Mouse (Mus musculus) spleen, adult 2 months (tissue): ENCODE data around the gene Hoxb3. TPM values are rescaled to one million over a fixed set of nuclear protein-coding genes. Genes with fewer than 3 reads are reported as not detected.

Experiments used
- DNase-seq, 2 experiments: peaks; one replicate each; pipeline versions ENCODE4 v3.0.0 to v3.0.0-alpha.2; 2012 to 2021; ENCODE audit warnings: low spot score in 2 of 2, low read depth in 1 of 2
- H3K27ac ChIP-seq: fragments of 200-500 bp; 2 replicates; pipeline ENCODE4 v1.5.1; 2012; ENCODE audit warnings: low read length, inconsistent platforms; ENCODE audit not compliant: insufficient read depth
- H3K27me3 ChIP-seq: fragments of 200-500 bp; 2 replicates; pipeline ENCODE4 v1.6.1; 2012; ENCODE audit warnings: mild to moderate bottlenecking, moderate library complexity, low read length, inconsistent platforms; ENCODE audit not compliant: control insufficient read depth, insufficient read depth
- H3K36me3 ChIP-seq: fragments of 200-500 bp; 2 replicates; pipeline ENCODE4 v1.6.1; 2012; ENCODE audit warnings: mild to moderate bottlenecking, low read length, inconsistent platforms; ENCODE audit not compliant: control insufficient read depth, insufficient read depth
- H3K4me1 ChIP-seq: fragments of 200-500 bp; 2 replicates; pipeline ENCODE4 v1.6.1; 2011; ENCODE audit warnings: inconsistent platforms; ENCODE audit not compliant: control insufficient read depth, insufficient read depth, insufficient read length
- H3K4me3 ChIP-seq: fragments of 200-500 bp; 2 replicates; pipeline ENCODE4 v1.5.1; 2011; ENCODE audit warnings: mild to moderate bottlenecking, inconsistent platforms; ENCODE audit not compliant: insufficient read depth, insufficient read length; ENCODE audit errors: extremely low read depth
- CTCF ChIP-seq: fragments of 200-500 bp; IDR thresholded peaks from 2 replicates; pipeline ENCODE4 v1.5.1; 2011; ENCODE audit warnings: mild to moderate bottlenecking, inconsistent platforms; ENCODE audit not compliant: insufficient read depth, insufficient read length, insufficient replicate concordance; ENCODE audit errors: extremely low read depth
- POLR2A ChIP-seq: fragments of 200-500 bp; IDR thresholded peaks from 2 replicates; pipeline ENCODE4 v1.6.1; 2011; ENCODE audit warnings: low read depth, low read length, inconsistent platforms
- WGBS: fragments of 180-500 bp; shearing (Covaris S2); methylation state at CpG from one replicate; pipeline ENCODE4 v1.1.7; 2018; 5-methylcytosine and 5-hydroxymethylcytosine counted together
- polyA plus RNA-seq: library from polyadenylated mRNA; depleted of rRNA; stranded (reverse); fragments of >200 nt; gene quantifications from 2 replicates; pipeline ENCODE4 v1.2.3, GENCODE M21; 2012

The Hoxb3 gene
- polyA plus RNA-seq, 1 experiment = 2.0 TPM

- Histone ChIP-seq H3K36me3 (no peaks in the 10 kb centered on the region), H3K27ac (no peak overlapping the region), H3K27me3 (peaks cover 36% of the 10 kb centered on the region), H3K4me1 (peaks cover 2% of the 10 kb centered on the region; the same call in 1 of the 2 replicates), H3K4me3 (peak overlapping the region; percentile 16; the same call in 1 of the 2 replicates)
- no peak for DNase-seq
- WGBS = 6% methylated on average over 22 of the region's 22 CpGs
- TF ChIP-seq POLR2A (no peak), CTCF (no peak)
Measured at GRCm38 (mm10) chr11:96293302-96293921, 29.7 kb upstream of the Hoxb3 start.

DNA sequence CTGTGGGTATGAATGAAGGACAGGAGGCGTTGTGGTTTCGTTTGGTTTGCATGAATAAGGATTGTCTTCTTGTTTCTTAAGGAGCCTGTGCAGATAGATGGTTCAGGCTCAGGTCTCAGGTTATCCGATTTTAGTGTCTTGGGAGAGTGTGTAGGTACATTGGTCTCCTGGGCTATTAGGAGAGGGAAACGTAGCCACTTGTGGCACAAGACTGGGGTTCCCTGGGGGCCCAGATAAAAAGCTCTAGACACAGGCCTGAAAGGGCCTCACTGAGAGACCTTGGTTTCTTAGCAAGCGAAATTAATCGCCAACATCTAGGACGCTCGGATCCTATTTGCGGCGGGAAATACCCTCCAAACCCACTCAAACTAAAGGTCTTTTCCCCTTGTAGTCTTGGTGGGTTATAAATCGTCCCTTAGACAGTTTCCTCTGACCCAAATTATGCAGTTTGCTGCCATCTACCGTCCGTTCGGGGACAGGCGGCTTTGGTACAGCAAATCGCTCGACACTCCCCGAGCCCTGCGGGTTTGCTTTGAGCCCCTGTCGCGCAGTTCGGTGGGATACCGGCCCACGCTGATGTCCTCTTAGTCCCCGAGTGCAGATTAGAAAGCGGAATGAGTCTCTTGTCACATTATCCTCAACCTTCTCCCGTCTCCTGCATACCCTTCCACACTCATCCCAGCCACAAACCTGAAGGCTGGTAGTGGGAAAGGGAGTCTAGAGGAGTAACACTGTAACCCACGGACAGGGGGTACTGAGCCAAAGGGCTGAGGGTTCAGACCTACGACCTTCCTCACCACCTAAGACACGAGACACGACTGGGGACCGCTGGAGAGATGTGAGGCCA, 28.7 kb upstream of the Hoxb3 start:
- peak; percentile 69; the same call in 1 of the 2 replicates for TF ChIP-seq CTCF
- TF ChIP-seq POLR2A = no peak
- Histone ChIP-seq H3K4me1 (peaks cover 6% of the 10 kb centered on the region), H3K27me3 (peaks cover 40% of the 10 kb centered on the region), H3K4me3 (no peak overlapping the region), H3K27ac (no peak overlapping the region), H3K36me3 (no peaks in the 10 kb centered on the region)
- DNase-seq = peak; percentile 49 to 65
- 1% methylated on average over 32 of the region's 32 CpGs for WGBS

GRCm38 (mm10) chr11:96295092-96295835, 27.9 kb upstream of the Hoxb3 start:
- DNase-seq = no peak

DNA sequence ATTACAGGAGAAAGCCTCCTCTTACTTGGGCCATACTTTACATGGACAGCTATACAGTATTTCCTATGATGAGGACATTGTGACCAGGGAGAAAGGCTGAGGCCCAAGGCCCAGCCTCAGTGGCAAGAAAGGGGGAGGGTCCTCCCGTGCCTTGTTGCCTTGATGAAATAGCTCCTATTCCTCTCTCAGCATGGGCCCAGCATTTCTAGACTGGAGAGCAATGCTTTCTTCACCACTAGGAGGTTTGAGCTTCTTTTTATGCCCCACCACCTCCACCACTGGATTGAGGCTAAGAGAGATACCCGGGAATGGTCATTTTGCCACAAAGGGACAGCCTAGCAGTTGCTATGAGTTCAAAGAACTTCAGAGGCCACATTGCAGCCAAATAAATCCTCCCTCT, 26.1 kb upstream of the Hoxb3 start:
- no peak for DNase-seq
- no peak overlapping the region for H3K4me3 ChIP-seq
- no peaks in the 10 kb centered on the region for H3K36me3 ChIP-seq
- no peak for TF ChIP-seq POLR2A
- no peak for TF ChIP-seq CTCF
- WGBS = 64% methylated on average over 2 of the region's 2 CpGs
- no peak overlapping the region for H3K27ac ChIP-seq
- H3K4me1 ChIP-seq = peaks cover 4% of the 10 kb centered on the region; the same call in 1 of the 2 replicates
- H3K27me3 ChIP-seq = peaks cover 43% of the 10 kb centered on the region

More at GRCm38 (mm10) chr11:96295092-96295835, 27.9 kb upstream of the Hoxb3 start:
- peaks cover 6% of the 10 kb centered on the region for H3K4me1 ChIP-seq
- TF ChIP-seq POLR2A (no peak), CTCF (no peak)
- no peak overlapping the region for H3K4me3 ChIP-seq
- peaks cover 43% of the 10 kb centered on the region for H3K27me3 ChIP-seq
- no peak overlapping the region for H3K27ac ChIP-seq
- H3K36me3 ChIP-seq = no peaks in the 10 kb centered on the region
- 3% methylated on average over 30 of the region's 30 CpGs for WGBS

GRCm38 (mm10) chr11:96297428-96297827, 25.7 kb upstream of the Hoxb3 start:
- TF ChIP-seq CTCF (no peak), POLR2A (no peak)
- no peak overlapping the region for H3K4me3 ChIP-seq
- H3K4me1 ChIP-seq = peaks cover 4% of the 10 kb centered on the region; the same call in 1 of the 2 replicates
- no peak for DNase-seq
- H3K36me3 ChIP-seq = no peaks in the 10 kb centered on the region
- WGBS = 79% methylated on average over 3 of the region's 3 CpGs
- H3K27ac ChIP-seq = no peak overlapping the region
- H3K27me3 ChIP-seq = peaks cover 41% of the 10 kb centered on the region

DNA sequence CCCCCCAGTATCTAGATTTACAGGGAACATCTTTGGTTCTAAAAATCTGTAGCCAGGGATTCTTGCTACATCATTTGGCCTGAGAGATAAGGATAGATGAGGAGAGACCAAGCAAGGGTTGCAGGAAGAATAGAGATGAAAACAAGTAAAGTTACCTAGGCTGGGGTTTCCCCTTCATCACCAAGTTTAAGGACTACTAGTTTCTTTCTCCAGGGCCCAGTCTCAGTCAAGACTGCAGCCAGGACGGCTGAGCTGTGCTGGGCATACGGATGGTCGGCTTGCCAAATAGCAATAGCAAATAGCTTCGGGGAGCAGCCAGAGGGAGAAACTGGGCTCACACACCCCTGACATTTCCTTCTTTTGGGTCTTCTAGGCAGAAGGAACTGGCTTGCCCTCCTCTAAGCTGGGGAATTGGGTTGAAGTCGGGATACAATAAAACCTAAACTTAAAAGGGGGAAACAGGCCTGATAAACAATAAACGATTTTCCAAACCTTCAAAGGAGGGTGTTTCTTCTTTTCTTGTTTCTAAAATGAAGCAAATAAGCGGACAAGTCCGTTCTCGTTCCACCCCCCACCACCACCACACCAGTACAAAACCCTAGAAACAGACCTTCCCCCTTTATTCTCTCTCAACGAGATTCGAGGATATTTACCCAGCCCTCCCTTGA, 25.0 kb upstream of the Hoxb3 start:
- Histone ChIP-seq H3K27ac (no peak overlapping the region), H3K27me3 (peaks cover 38% of the 10 kb centered on the region), H3K4me3 (no peak overlapping the region), H3K36me3 (no peaks in the 10 kb centered on the region), H3K4me1 (peaks cover 4% of the 10 kb centered on the region; the same call in 1 of the 2 replicates)
- no peak for DNase-seq
- 53% methylated on average over 11 of the region's 11 CpGs for WGBS
- TF ChIP-seq POLR2A (no peak), CTCF (no peak)
